Mouse (Mus musculus): ENCODE data around the gene Apobec2. TPM values are rescaled to one million over a fixed set of nuclear protein-coding genes. Genes with fewer than 3 reads are reported as not detected.

Gene Apobec2
- polyA plus RNA-seq, 1 experiment from 2014 or later = 0.58 TPM

DNA sequence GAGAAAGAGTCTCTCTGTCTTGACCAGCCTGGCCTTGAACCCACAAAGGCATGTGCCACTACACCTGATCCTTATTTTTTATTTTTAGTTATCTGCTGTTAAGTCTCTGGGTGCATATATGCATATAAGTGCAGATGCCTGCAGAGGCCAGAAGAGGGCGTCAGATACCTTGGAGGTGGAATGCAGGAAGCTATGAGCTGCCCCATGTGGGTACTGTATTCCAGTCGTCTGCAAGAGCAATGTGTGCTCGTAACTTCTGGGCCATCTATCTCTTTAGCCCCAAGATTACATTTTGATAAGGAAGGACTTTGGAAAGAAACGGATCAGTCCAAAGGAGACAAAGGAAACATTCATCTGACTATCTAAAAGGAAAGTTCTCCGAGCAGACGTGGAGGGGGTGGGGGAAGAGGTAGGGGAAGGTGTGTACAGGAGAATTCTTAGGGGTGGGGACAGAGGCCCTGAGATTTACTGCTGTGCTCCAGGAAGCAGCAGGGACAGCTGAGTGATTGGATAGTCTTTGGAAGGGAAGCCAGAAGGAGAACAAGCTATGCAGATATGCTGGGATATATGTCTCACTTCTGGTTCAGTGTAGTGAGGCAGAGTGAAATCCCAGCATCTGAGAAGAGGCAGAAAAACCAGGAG is 1.1 kb upstream of the Apobec2 start:
- no peaks in the 10 kb centered on the region for H3K9me3 ChIP-seq
- H3K9ac ChIP-seq (replicated peaks) = no peak overlapping the region
- WGBS = 78% methylated on average over 6 of the region's 6 CpGs
- peaks cover 12% of the 10 kb centered on the region; the same call in 1 of the 2 replicates for H3K4me1 ChIP-seq (replicated peaks)
- H3K4me3 ChIP-seq (replicated peaks) = no peak overlapping the region
- no peak for ATAC-seq
- H3K27me3 ChIP-seq = no peaks in the 10 kb centered on the region
- no peak overlapping the region for H3K27ac ChIP-seq
- H3K36me3 ChIP-seq = no peaks in the 10 kb centered on the region
- H3K4me2 ChIP-seq (replicated peaks) = no peak overlapping the region

DNA sequence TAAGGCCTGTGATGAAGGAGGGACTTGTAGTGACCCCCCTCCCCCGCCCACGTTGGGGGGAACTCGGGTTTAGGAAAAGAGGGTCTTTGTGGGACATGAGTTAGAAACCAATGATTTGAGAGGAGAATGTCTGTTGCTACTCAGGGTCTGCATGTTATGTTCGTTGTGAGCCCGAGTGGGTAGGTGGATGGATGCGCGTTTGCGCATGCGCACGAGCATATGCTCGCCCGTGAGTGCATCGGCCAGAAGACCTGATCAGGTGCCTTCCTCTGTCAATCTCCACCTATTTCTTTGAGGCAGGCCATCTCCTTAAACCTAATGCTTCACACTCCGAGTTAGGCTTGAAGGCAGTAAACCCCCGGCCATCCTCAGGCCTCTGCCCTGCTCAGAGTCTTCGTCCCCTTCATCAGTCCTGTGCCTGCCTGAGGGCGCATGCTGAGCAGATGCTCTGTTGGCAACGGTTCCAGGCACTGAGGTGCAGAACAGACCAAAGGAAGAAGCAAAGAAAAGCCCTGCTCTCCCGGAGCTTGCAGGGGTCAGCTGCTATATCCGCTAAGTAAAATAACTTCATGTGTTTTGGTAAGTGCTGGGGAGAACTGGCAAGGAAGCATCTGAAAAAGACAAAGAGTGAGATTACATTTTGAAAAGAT is 401 bp upstream of the Apobec2 start:
- H3K27ac ChIP-seq = no peak overlapping the region
- H3K4me3 ChIP-seq (replicated peaks) = no peak overlapping the region
- no peak overlapping the region for H3K4me2 ChIP-seq (replicated peaks)
- no peaks in the 10 kb centered on the region for H3K36me3 ChIP-seq
- peaks cover 12% of the 10 kb centered on the region; the same call in 1 of the 2 replicates for H3K4me1 ChIP-seq (replicated peaks)
- 83% methylated on average over 20 of the region's 20 CpGs for WGBS
- H3K9me3 ChIP-seq = no peaks in the 10 kb centered on the region
- no peak for ATAC-seq
- H3K9ac ChIP-seq (replicated peaks) = no peak overlapping the region
- H3K27me3 ChIP-seq = no peaks in the 10 kb centered on the region

DNA sequence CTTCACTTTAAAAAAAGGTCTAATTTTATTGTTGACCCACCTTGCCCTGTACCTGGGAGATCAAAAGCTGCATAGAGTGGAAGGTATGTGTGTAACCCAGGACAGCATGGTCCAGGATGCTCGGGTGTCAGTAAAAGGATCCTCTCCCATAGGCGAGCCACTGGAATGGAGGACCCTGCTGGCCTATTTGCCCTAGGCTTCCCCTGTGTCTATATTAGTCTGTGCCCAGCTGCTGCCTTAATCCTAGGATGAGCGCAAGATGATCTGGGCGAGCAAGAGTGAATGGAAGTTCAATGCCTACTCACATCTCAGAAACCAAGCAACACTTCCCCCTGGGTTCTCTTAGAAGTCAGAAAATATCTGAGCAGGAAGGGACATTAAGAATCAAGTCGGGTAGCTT is 1.7 kb downstream of the Apobec2 start:
- no peak overlapping the region for H3K9ac ChIP-seq (replicated peaks)
- no peaks in the 10 kb centered on the region for H3K36me3 ChIP-seq
- no peaks in the 10 kb centered on the region for H3K9me3 ChIP-seq
- no peak for ATAC-seq
- H3K4me1 ChIP-seq (replicated peaks) = 0 out of 2 replicates have a peak, but pooled peaks cover 2% of the 10 kb centered on the region
- H3K4me3 ChIP-seq (replicated peaks) = no peak overlapping the region
- H3K27me3 ChIP-seq = no peaks in the 10 kb centered on the region
- no peak overlapping the region for H3K4me2 ChIP-seq (replicated peaks)
- 67% methylated on average over 5 of the region's 5 CpGs for WGBS
- no peak overlapping the region for H3K27ac ChIP-seq

DNA sequence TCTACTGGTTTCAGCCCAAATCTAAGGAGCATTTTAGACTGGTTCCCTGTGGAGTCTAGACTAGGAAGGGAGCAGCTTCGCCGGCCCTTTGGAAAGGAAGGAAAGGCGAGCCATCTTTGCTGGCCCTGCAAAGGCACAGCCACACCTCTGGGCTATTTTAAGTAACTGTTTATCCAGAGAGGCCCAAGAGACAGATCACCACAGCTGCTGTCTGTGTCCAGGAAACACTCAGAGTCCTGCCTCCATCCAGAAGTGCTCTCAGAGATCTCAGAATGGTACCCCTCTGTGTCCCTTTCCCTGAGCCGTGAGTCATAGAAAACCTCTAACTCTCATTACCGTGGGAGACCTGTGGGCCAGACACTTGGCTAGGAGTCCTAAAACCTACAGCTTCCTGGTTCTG is 2.3 kb downstream of the Apobec2 start:
- Histone ChIP-seq H3K9me3 (no peaks in the 10 kb centered on the region), H3K4me3 (replicated peaks) (no peak overlapping the region), H3K36me3 (no peaks in the 10 kb centered on the region), H3K4me1 (replicated peaks) (0 out of 2 replicates have a peak, but pooled peaks cover 5% of the 10 kb centered on the region), H3K4me2 (replicated peaks) (no peak overlapping the region), H3K27me3 (no peaks in the 10 kb centered on the region), H3K27ac (no peak overlapping the region), H3K9ac (replicated peaks) (no peak overlapping the region)
- 74% methylated on average over 5 of the region's 5 CpGs for WGBS
- ATAC-seq = no peak

DNA sequence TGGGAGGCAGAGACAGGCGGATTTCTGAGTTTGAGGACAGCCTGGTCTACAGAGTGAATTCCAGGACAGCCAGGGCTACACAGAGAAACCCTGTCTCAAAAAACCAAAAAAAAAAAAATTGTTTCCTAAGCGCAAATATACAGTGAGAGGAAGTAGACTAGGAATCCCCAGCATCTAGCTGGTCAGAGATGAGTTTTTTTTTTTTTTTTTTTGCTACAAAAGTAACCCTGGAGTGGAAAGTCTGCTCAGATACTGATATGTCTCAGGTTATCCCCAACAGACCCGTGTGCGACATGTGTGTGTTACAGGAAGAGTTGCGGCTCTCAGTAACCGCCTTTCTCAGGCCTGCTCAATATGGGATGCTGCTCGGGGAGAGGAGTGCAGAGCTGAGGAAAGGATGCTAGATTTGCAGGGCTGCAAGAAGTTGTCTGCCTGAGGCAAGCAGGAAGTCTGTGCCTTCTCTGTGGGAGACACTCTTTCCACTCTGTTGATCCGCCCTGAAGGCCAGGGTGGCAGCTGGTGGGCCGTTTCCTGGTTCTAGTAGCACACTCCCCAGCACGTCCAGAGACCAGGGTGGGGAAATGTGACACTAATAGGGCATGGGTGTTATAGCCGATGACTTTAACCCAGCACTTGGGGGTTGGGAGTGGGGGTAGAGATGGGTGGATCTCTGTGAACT is 4.7 kb downstream of the Apobec2 start:
- 75% methylated on average over 11 of the region's 11 CpGs for WGBS
- H3K36me3 ChIP-seq = no peaks in the 10 kb centered on the region
- H3K27ac ChIP-seq = no peak overlapping the region
- H3K9ac ChIP-seq (replicated peaks) = no peak overlapping the region
- H3K4me3 ChIP-seq (replicated peaks) = no peak overlapping the region
- no peak overlapping the region for H3K4me2 ChIP-seq (replicated peaks)
- no peaks in the 10 kb centered on the region for H3K27me3 ChIP-seq
- ATAC-seq = no peak
- no peaks in the 10 kb centered on the region for H3K9me3 ChIP-seq
- 0 out of 2 replicates have a peak, but pooled peaks cover 5% of the 10 kb centered on the region for H3K4me1 ChIP-seq (replicated peaks)

DNA sequence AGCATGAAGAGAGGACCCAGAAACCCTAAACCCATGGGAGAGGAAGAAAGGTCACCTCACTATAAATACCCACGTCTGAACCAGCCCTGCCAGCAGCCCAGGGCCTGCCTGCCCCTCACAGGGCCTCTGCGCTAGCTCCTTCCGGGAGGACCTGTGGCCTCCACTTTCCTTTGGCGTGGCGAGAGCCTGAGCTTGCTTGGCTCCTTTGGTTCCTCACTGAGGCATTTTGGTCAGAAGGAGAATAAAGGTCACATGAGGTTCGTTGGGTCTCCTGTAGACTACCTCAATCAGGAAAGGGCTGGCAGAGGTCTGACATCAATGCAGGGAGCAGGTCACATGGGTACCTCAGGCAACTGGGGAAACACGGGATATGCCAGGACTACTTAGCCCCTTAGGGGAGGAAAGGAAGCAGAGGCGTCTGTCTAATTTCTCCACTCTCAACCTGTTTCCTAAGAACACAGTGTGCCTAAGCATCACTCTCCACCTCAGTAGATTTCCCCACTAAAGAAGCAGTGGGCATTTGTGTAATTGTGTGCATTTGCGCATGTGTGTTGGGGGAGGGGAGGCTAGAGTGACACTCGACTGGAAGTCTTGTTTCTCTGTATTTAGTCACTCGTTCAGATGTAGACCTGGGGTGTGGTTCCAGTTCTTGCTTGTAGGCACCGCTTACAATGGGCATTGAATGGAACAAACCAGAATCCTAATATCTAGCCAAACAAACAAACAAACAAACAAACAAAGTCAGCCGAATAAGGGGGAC is 5.6 kb downstream of the Apobec2 start:
- no peak overlapping the region for H3K4me2 ChIP-seq (replicated peaks)
- no peak overlapping the region for H3K27ac ChIP-seq
- H3K36me3 ChIP-seq = no peaks in the 10 kb centered on the region
- 0 out of 2 replicates have a peak, but pooled peaks cover 3% of the 10 kb centered on the region for H3K4me1 ChIP-seq (replicated peaks)
- no peak overlapping the region for H3K9ac ChIP-seq (replicated peaks)
- no peaks in the 10 kb centered on the region for H3K9me3 ChIP-seq
- H3K4me3 ChIP-seq (replicated peaks) = no peak overlapping the region
- 81% methylated on average over 13 of the region's 13 CpGs for WGBS
- no peaks in the 10 kb centered on the region for H3K27me3 ChIP-seq
- ATAC-seq = no peak; the same call in 1 of the 2 replicates

DNA sequence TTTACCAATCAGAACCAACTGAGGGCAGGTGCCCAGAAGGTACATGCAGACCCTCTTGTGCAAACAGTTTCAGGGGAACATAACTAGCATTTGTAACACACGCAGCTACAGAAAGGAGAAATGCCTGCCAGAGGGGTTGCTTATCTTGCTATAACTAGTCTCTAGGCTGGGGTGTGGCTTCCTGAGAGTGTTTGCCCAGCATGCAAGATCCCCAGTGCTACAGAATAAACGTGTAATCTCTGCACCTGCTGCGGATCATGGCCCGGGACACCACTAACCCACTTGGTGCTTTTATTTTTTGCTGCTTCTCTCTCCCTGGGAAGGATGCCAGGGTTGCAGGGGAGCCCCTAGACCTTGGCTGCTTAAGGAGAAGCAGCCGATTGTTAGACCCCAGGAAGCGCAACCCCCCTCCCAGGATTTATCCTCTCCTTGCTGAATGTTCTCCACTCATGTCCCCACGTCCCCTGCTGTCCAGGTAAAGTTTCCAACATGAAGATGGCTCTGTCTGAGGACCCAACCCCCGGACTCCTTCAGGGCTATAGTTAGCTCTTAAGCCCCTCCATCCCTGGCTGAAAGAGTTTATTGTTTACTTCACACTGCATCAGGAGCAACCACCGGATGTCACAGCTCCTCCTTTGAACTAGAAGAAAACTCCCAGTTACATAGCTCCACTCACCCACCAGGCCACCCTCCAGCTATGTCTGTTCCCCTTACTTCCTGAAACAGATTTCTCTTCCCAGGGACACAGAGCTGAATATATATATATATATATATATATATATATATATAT is 6.7 kb downstream of the Apobec2 start:
- Histone ChIP-seq H3K27me3 (no peaks in the 10 kb centered on the region), H3K9me3 (no peaks in the 10 kb centered on the region), H3K4me1 (replicated peaks) (0 out of 2 replicates have a peak, but pooled peaks cover 3% of the 10 kb centered on the region), H3K27ac (no peak overlapping the region), H3K36me3 (no peaks in the 10 kb centered on the region), H3K4me2 (replicated peaks) (no peak overlapping the region), H3K4me3 (replicated peaks) (no peak overlapping the region), H3K9ac (replicated peaks) (no peak overlapping the region)
- ATAC-seq = no peak
- WGBS = 46% methylated on average over 9 of the region's 9 CpGs

DNA sequence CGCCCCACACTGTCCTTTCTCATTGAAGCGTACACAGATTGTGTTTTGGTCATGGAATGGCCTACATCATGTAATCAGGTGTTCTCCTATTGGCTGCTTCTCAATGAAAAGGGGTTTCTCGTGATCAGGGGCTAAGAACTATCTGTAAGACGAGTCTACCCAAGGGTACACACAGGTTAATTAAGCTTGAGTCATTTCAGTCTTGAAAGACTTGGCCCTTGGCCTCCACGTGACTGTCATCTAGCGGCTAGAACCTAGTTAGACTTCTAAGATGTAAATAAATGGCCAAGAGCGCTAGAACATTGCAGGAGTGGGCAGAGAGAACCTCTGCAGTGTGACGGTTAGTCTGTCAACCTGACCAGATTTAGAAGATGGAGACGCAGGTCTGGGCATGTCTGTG is 8.5 kb downstream of the Apobec2 start:
- Histone ChIP-seq H3K9me3 (no peaks in the 10 kb centered on the region), H3K36me3 (no peaks in the 10 kb centered on the region), H3K4me3 (replicated peaks) (no peak overlapping the region), H3K27ac (no peak overlapping the region), H3K4me2 (replicated peaks) (no peak overlapping the region), H3K4me1 (replicated peaks) (0 out of 2 replicates have a peak, but pooled peaks cover 3% of the 10 kb centered on the region), H3K27me3 (no peaks in the 10 kb centered on the region), H3K9ac (replicated peaks) (no peak overlapping the region)
- WGBS = 87% methylated on average over 9 of the region's 9 CpGs
- no peak for ATAC-seq

DNA sequence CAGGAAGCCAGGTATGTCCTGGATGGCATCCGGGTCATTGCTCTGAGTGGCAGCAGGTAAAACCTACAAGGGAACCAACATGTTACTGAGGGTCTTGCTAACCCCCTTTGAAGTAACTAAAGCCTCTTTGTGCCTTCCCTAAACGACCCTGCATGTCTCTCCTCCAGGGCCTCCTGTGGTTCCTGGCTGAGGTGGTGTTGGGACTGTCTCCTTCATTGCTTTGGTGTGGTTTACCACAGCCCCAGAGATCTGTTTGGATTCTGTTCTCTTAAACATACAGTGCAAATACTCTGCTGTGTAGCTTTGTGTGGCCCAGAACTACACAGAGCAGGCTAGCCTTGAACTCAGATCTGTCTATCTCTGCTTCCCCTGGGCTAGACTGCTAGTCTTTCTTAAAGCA is 13.2 kb downstream of the Apobec2 start:
- no peak for ATAC-seq
- Histone ChIP-seq H3K4me3 (replicated peaks) (no peak overlapping the region), H3K4me2 (replicated peaks) (no peak overlapping the region), H3K27me3 (no peaks in the 10 kb centered on the region), H3K9me3 (no peaks in the 10 kb centered on the region), H3K4me1 (replicated peaks) (no peaks in the 10 kb centered on the region), H3K9ac (replicated peaks) (no peak overlapping the region), H3K36me3 (peaks cover 18% of the 10 kb centered on the region), H3K27ac (no peak overlapping the region)
- WGBS = 69% methylated on average over 2 of the region's 2 CpGs

DNA sequence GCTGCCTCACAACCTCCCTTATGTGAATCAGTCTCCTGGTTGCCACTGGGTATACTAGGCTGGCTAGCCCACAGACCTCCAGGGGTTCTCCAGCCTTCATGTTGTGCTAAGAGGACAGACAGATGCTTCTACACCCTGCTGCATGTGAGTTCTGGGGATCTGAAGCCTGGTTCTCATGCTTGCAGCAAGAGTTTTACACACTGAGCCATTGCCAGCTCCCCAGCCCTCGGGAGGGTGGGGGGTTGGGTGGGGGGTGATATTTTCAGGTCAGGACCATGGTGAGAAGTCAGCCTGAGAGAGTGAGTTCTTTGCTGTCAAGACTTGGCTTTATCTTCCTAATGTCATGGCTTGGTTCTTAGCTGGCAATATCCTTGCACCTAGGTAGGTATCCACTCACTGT is 13.9 kb downstream of the Apobec2 start:
- 93% methylated on average over 1 of the region's 1 CpGs for WGBS
- Histone ChIP-seq H3K27ac (no peak overlapping the region), H3K27me3 (no peaks in the 10 kb centered on the region), H3K4me1 (replicated peaks) (no peaks in the 10 kb centered on the region), H3K4me2 (replicated peaks) (no peak overlapping the region), H3K4me3 (replicated peaks) (no peak overlapping the region), H3K9ac (replicated peaks) (no peak overlapping the region), H3K36me3 (peaks cover 23% of the 10 kb centered on the region), H3K9me3 (no peaks in the 10 kb centered on the region)
- no peak for ATAC-seq

DNA sequence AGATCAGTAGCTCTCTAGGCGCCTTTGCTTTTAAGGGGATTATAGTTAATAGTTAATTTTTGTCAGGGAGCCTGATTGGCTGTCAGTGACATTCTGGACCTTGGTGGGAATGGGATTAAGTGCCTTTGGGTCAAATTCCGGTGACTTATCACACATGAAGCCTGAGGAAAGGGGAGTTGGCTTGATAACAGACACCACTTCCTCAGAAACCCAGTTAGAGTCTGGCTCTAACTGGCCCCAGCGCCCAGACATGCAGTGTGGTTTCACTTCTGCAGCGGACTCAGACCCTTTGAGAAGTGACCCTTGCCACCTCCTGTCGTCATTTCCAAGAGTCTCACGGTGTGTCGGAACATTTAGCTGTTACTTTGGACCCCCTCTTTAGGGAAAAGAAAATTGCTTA is 14.6 kb downstream of the Apobec2 start:
- no peak overlapping the region for H3K4me3 ChIP-seq (replicated peaks)
- H3K27me3 ChIP-seq = no peaks in the 10 kb centered on the region
- 83% methylated on average over 7 of the region's 7 CpGs for WGBS
- H3K4me1 ChIP-seq (replicated peaks) = no peaks in the 10 kb centered on the region
- H3K4me2 ChIP-seq (replicated peaks) = no peak overlapping the region
- no peak overlapping the region for H3K27ac ChIP-seq
- peaks cover 25% of the 10 kb centered on the region for H3K36me3 ChIP-seq
- no peak overlapping the region for H3K9ac ChIP-seq (replicated peaks)
- no peaks in the 10 kb centered on the region for H3K9me3 ChIP-seq
- ATAC-seq = no peak
